Mouse (Mus musculus) kidney, adult 9 months (tissue): ENCODE results near the gene Ipo11.
A peak's percentile ranks its signal among the peaks of the same experiment; 100 is the strongest.

Experiments used
- DNase-seq: peaks from one replicate; pipeline ENCODE4 v3.0.0; 2022

Gene Ipo11

DNA sequence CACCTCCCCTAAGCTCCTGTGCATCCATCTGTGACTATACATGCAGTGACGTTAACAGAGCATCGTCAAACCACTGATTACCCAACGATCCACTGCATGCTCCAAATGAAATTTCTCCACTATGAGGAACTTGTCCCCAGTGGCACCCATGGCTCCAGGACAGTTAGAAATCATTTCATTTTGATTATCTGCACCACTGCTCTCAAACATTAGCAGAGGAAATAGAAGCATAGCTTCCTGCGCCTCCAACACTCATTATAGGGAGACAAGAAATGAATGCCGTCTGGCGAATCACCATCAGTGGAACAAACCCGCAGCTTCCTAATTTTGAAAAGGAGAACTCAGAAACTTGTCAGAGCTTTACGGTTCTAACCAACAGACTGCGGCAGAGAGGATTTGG is 123.7 kb downstream of the Ipo11 start:
- DNase-seq: no peak

DNA sequence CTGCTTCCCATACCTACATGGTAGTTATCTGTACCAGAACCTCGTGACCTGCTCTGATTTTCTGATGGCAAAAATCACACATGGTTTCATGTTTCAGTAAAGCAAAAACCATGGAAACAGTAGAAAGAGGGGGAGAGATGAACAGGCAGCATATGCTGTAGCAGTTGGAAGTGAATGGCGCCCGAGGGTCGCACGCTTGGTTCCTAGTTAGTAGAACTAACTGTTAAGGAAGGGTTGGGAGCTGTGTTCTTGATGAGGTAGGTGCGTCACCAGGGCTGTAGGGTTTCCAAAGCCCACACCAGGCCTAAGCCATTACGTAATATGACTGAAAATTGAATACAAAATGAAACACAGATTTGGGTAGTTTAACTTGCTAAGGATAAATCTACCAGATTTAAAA is 126.6 kb downstream of the Ipo11 start:
- DNase-seq: no peak

GRCm38 (mm10) chr13:106808821-106809220 is 127.9 kb downstream of the Ipo11 start:
- DNase-seq: no peak

DNA sequence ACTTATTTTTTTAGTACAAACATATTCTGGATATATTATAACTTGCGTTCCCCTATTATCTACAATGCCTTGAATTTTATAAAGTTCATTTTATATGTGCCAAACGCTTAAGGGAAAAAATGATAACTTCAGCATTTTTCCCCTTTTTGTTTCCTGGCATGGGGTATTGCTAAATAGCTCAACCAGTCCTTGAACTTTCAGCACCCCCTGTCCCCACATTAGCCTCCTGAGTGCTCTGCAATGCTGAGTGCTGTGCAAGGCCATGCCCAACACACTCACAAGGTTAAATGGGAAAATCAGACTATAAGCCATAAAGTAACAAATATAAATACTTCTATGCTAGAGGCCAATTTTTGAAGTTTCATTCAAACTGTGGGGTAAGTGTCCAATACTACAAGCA is 128.4 kb downstream of the Ipo11 start:
- DNase-seq: no peak

DNA sequence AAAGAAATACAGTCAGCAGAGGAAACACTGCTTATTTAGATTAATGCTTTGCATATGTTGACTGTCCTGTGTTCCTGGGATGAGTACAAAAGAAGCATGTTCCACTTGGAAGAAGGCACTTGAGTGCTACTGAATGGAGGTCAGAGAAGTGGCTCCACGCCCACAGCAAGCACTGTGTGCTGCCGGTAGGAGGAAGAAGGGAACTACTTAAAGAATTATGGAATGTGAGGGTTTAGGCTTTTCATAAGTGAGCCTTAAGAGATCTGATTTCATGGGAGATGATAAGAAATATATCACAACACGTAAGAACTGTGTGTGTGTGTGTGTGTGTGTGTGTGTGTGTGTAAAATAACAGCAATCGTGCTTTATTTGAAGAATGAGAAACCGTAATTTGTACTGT is 129.5 kb downstream of the Ipo11 start:
- no peak for DNase-seq

- no peak for DNase-seq
Measured at GRCm38 (mm10) chr13:106805146-106805545, 131.6 kb downstream of the Ipo11 start.

DNA sequence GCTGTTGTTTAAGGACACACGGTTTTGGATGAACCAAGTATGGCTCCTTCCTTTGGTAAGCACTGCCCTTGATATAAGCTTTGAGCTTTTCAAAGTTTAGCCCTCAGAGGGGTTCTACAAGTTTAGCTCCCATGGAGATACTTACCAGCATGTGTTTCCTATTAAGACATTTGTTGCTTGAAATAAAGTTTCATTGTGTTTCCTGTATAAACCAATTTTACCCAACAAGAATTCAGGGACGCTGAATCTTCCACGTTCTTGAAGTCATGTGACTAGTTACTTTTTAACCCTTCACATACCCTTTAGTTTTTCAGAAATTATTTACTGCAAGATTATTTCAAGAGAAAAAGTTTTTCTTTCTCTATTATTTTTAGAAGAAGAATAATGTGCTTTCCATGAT is 138.7 kb downstream of the Ipo11 start:
- DNase-seq: no peak

DNA sequence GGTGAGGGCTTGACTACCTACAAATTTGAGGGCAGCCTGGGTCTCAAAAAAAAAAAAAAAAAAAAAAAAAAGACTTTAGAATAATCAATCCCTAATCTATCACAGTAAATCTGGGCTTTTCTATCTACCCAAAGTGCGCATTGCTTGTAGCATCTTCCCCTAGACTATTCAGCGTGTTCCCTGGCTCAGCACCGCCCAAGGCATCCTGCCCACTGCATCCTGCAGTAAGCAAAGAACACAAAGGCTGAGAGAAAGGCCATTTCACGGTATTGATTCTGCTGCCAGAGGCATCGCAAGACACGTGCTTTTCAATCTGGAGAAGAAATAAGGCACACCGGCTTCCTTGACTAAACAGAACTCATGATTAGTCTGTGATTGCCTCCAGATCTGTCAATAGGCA is 147.9 kb downstream of the Ipo11 start:
- no peak for DNase-seq

- no peak for DNase-seq
Measured at GRCm38 (mm10) chr13:106768807-106769206, 168.0 kb downstream of the Ipo11 start.

DNA sequence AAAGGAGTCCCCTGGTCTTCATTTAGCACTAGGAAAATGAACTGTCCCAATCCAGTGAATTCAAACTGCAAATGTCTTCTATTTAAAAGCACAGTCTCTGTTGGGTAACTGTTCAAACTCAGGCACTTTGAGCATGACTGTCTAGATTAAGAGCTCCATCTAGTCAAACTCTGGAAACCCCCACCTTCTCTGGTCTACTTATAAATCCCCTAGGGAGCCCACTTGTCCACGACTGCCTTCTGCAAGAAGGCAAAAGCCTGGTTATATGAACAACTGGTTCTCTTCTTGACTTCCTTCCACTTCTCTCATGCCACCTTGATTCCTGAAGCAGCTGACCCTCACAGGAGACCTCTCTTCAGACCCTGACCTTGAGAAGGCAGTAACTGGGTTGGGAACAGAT is 174.1 kb downstream of the Ipo11 start:
- no peak for DNase-seq

DNA sequence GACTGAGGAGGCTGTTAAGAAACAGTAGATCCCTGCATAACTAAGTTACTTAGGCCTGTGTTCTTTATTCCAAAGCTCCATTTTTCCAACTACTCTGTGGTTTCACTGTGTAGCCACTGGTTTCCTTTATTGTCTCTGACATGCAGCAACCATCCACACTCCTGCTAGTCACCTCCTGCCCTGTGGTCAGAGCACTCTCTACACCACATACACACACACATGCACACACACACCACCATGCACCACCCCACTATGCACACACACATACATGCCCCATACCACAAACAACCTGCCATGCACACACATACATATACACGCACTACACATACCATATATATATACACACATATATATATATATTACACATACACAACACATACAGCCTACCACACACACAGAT is 175.1 kb downstream of the Ipo11 start:
- no peak for DNase-seq

DNA sequence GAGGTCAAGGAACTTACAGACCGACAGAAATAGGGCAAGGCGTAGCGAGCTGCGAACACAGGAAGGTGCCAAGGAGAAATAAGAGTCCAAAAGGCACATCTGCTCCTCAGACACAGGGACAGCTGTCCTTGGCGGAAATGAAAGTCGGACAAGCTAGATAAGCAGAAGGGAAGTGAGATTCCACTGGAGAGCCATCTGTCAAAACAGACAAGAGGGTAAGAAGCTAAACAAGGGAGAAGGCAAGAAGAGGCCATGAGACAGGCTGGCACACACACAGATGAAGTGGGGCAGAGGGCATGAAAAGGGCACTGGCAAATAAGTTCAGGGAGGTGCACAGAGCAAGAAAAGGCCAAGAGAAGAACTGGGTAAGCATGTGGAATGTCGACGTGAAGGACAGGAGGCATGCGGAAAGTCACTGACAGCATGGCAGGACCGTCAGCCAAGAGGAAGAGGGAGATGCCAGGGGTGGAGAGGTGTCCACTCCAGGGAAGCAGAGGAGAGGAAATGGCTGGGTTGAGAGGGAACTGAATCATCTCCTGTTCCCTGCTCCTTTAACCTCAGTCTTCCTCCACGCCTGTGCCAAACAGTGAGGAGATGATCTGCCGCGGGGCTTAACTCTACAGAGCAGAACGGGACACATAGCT is 176.4 kb downstream of the Ipo11 start:
- peak; percentile 60 for DNase-seq

DNA sequence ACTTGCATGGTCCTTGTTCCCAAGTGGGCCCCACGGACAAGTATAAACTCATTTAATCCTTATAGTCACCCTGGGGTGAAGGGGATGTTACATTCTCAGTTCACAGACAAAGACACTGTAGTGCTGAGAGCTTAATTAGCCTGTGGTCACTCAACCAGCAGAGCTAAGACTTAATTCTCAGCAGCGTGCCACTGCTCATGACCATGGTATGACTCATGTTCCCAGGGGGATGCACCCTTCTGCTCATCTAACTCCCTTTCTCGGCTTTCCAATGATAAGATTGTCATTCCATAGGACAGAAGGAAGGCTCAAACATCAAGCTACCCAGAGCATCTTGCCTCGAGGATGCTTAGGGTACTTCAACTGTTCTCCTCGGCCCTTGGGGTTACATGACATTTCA is 180.9 kb downstream of the Ipo11 start:
- DNase-seq: no peak

- DNase-seq: no peak
Measured at GRCm38 (mm10) chr13:106754216-106754615, 182.5 kb downstream of the Ipo11 start.

DNA sequence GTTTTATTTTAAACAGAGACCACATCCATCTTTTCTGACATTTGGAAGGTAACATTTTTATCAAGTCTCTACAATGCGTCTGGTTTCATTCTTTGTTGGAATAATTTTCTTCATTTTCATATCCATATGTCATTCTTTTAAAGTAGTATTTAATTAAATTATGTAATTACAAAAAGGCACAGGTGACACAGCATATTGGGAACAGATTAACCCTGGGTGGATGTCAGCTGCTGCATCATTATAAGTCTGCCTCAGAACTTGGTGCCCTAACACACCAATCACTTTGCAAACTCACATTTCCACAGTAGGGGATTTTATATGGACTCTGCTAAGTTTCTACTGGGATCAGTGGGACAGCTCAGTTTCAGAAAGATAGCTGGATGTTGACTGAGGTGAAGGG is 184.8 kb downstream of the Ipo11 start:
- DNase-seq: no peak

DNA sequence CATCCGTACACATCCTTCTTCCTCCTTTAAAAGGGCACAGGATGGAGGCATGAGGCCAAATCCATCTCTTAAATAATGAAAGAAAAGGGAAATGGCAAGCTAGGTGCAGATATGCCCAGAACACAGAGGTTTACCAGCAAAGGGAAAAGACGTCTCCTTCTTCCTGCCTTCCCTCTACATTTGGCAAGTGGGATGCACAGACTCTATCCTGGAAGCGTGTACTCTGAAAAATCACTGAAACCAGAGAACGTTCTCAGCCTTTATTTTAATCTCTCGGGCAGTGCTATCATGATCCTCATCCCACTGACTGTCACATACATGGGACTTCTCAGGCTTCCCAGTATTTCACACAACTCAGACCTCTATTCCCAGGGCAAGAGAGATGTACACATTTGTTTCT is 189.9 kb downstream of the Ipo11 start:
- no peak for DNase-seq

GRCm38 (mm10) chr13:106745201-106745600 is 191.6 kb downstream of the Ipo11 start:
- no peak for DNase-seq
